Mouse (Mus musculus): ENCODE data around the gene Selenos.

Selenos gene

DNA sequence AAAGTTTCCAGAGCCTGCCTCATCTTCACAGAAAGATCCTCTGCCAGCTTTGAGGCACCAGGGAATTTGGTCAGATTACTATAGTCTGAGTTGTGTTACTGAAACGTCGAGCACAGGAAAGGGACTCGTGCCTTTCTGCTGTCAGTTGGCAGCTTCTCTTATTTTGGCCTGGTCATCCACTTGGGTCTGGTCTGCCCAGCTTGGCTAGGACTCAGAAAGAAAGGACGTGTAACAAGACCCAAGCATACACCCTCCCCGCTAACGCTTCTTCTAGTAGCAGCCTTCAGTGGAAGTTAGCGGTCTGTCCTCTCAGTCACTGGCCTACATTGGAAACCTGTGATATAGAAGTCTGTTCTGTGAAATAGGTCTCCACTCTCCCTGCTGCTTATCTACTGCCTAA lies 5.1 kb downstream of the Selenos start:
- DNase-seq (ENCODE audit: low spot score): no peak

GRCm38 (mm10) chr7:66087652-66088051 lies 8.2 kb downstream of the Selenos start:
- DNase-seq (ENCODE audit: low spot score): no peak

- DNase-seq (ENCODE audit: low spot score): no peak
These were observed 8.6 kb downstream of the Selenos start for GRCm38 (mm10) chr7:66088077-66088476.

GRCm38 (mm10) chr7:66090676-66091190 lies 11.3 kb downstream of the Selenos start:
- DNase-seq (ENCODE audit: low spot score): no peak

DNA sequence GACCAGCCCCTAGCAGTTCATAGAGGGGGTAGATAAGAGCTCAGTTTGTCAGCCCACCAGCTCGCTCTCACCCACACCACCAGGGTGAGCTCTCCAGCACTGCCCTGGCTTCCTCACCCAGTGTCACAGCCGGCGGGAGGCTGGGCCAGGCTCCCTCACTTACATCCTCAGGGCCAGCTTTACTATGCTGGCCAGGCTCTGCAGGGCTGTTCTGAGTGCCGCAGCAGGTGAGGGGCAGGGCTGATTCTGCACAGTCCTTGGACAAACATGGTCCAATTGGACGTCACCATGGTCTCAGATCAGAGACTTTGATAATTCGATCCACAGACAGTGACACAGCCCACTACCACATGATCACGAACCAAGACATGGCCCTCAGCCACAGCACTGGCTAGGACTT lies 12.1 kb downstream of the Selenos start:
- no peak for DNase-seq (ENCODE audit: low spot score)

DNA sequence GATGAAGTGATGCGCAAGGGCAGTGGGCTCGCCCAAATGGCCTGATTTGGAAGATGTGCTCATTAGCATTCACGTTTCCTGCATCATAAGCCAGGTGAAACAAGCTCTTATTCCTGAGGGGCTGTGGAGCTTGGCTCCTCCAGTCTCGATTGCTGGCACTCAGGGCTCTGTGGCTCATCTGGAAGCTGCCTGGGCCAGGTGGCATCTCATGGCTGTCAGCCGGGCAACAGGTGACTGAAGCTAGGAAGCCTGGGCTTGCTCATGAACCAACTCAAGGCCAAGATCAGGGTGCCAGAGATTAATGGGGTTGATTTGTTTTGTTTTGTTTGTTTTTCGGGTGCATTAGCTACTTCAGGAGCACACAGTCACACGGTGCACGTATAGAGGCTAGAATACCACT lies 13.2 kb downstream of the Selenos start:
- DNase-seq (ENCODE audit: low spot score): no peak

DNA sequence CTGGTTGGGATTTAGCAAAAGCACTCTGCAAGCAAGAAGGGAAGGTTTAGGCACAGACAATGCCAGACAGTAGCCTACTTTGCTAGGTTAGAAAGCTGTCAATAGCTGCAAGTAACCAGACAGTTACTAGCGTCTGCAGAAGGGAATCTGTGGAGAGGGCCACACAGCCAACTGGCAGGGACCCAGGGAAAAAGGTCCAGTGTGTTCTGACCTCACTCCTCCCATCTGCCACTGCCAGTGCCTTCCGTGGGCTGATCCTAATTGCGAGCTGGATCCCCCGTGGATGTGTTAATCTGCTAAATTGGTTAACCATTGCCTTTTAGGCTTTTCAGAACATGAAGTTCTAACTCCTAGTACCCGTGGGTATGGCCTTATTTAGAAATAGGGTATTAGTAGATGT lies 14.7 kb downstream of the Selenos start:
- no peak for DNase-seq (ENCODE audit: low spot score)

DNA sequence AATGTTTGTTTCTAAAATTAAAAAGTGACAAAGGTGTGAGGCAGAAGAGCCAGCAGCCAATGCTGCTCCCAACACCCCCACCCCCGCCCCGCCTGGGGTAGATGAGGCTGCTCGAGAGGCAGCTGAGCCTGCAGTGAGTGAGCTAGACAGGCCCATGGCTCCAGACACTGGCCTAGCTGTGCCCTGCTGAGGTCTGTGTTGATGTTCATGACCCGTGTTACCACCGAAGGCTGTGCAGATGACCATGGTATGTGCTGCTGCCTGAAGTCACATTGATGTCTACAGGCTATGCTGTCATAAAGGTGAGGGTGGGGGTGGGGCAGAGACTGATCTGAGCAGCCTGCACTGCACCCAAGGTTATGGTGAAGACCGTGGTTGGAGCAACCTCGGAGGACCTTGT lies 19.4 kb downstream of the Selenos start:
- DNase-seq (ENCODE audit: low spot score): no peak

DNA sequence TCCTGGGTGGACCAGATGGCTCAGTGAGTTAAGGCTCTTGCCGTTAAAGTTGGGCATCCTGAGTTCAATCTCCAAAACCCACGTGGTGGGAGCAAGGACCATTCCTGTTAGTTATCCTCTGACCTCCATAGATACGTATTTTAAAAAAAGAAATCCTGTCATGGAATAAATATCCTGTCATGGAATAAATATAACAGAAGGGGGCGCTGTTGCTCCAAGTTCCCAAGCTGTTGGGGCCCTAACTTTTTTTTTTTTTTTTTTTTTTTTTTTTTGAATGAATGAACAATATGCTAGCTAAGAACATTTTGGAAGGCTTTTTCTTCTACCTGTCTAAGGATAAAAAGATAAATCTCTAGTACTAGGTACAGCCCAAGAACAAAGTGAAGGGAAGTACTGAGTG lies 22.4 kb downstream of the Selenos start:
- no peak for DNase-seq (ENCODE audit: low spot score)

DNA sequence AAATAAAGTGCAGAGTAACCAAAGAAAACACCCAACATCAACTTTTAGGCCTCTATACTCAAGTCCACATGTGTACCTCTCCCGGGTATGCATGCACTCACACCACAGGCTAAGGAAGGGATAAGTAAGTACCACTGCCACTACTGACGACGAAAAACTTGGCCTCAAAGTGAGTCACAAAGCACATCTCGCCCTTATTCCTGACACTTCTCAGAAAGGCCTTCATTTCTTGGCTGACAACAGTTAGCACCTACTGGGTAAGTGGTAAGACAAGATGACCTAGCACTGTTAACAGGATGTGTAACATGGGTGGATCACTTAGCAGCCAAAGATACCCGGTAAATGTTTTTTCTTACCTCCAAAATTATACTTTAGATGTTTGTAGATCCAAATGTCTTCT lies 25.1 kb downstream of the Selenos start:
- DNase-seq (ENCODE audit: low spot score): no peak

GRCm38 (mm10) chr7:66105771-66106170 lies 26.3 kb downstream of the Selenos start:
- no peak for DNase-seq (ENCODE audit: low spot score)

GRCm38 (mm10) chr7:66106581-66107056 lies 27.2 kb downstream of the Selenos start:
- DNase-seq (ENCODE audit: low spot score): no peak

DNA sequence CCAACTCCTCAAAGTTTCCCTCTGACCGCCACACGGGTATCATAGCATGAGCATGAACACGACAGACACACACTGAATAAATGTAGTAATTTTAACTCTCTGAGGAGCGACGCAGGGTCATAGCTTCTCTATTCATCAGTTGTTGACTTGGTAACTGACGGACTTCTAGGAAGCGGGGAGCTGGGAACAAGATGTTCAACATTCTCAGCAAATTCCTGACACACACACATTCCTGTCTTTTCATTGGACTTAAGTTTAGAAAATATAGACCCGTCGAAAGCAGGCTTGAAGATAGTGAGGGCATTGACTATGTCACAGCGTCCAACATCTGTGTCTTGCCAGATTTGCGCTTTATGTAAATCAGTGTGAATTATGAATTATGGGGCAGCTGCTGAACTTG lies 27.8 kb downstream of the Selenos start:
- DNase-seq (ENCODE audit: low spot score): no peak

DNA sequence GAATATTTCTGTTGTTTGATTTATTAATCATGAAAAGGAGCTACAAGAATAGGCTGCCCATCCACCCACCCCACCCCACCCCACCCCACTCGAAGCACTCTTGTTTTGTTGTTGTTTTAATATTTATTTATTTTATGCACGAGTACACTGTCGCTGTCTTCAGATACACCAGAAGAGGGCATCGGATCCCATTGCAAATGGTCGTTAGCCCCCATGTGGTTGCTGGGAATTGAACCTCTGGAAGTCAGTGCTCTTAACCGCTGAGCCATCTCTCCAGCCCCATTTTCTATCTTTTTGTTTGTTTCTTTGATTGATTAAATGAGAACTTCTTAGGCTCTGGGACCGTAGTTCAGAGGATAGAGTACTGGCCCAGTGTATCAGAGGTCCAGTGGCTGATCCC lies 28.5 kb downstream of the Selenos start:
- DNase-seq (ENCODE audit: low spot score): no peak

GRCm38 (mm10) chr7:66108961-66109854 lies 29.8 kb downstream of the Selenos start, which contains the start of gene Chsy1:
Gene Chsy1, plus strand, starts transcription at chr7:66109515.
- peak; percentile 71 for DNase-seq (ENCODE audit: low spot score)

- DNase-seq (ENCODE audit: low spot score): no peak
These were observed 30.6 kb downstream of the Selenos start for GRCm38 (mm10) chr7:66109855-66110635.

DNA sequence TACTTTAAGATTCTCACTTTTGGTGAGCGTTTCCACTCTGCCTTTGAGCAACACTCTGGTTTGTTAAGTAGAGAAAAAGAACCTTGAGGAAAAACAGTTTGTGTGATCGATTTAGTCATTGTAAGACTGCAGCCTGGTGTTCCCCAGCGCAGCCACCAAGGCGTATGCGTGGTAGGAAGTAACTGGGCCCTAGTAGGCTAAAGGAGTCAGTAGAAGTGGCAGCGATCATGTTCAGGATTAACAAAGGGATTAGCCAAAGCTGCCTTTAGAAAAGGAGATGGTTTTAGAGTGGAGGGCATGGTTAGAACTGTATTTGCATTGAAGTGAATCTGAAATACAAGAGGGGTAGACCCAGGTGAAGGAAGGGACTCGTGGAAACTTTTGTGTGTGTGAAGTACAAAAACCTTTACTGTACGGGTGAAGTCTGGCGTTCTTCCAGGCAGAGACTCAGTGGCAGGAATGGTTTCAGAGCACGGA lies 31.2 kb downstream of the Selenos start:
- DNase-seq (ENCODE audit: low spot score): no peak

GRCm38 (mm10) chr7:66111211-66111610 lies 31.8 kb downstream of the Selenos start:
- no peak for DNase-seq (ENCODE audit: low spot score)

DNA sequence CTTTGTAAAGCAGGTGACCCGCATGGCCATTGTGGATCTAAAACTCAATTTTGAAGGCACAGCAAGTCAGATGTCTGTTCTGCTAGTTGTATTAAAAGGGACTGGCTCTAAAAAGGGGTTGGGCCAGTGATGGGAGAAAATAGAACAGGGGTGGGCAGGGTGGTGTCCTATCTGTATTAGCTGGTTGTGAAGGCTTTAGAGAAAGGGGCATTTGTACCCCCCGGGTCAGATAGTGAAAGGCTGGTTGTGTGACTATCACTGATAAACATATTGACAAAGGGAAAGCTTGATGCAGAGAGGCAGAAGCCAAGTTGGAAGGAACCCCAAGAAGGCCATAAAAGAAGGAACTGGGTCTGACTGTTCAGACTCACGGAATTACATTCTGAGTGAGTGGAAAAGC lies 34.1 kb downstream of the Selenos start:
- no peak for DNase-seq (ENCODE audit: low spot score)

- DNase-seq (ENCODE audit: low spot score): no peak
These were observed 36.4 kb downstream of the Selenos start for GRCm38 (mm10) chr7:66115821-66116343.

- no peak for DNase-seq (ENCODE audit: low spot score)
These were observed 37.5 kb downstream of the Selenos start for GRCm38 (mm10) chr7:66116906-66117482.

GRCm38 (mm10) chr7:66118046-66118445 lies 38.6 kb downstream of the Selenos start:
- DNase-seq (ENCODE audit: low spot score): no peak

Data from urinary bladder, postnatal 10 days (tissue).